Mouse (Mus musculus) bone marrow, adult 2 months (tissue): Measurements from ENCODE around the gene Dnpep.

Experiments used
- CTCF ChIP-seq: fragments of 200-500 bp; IDR thresholded peaks from 2 replicates; pipeline ENCODE4 v1.5.1; 2011; ENCODE audit warnings: low read length, control low read depth; ENCODE audit not compliant: control insufficient read depth, insufficient read depth
- POLR2A ChIP-seq: fragments of 200-500 bp; IDR thresholded peaks from 2 replicates; pipeline ENCODE4 v1.6.1; 2011; ENCODE audit warnings: low read depth, mild to moderate bottlenecking, control low read depth, low read length, borderline replicate concordance; ENCODE audit not compliant: control insufficient read depth

- TF ChIP-seq CTCF (no peak), POLR2A (no peak)
These were observed 24.5 kb downstream of the Dnpep start for GRCm38 (mm10) chr1:75293331-75293701.
